Mouse (Mus musculus): Measurements from ENCODE around the gene Tgfb1.

The Tgfb1 gene

GRCm38 (mm10) chr7:25675405-25675804 lies 11.4 kb upstream of the Tgfb1 start:
- no peak for DNase-seq (ENCODE audit: low read depth, low spot score)

- DNase-seq (ENCODE audit: low read depth, low spot score): peak; percentile 81
Observed at GRCm38 (mm10) chr7:25676085-25676781, 10.6 kb upstream of the Tgfb1 start.

GRCm38 (mm10) chr7:25677013-25677412 lies 9.8 kb upstream of the Tgfb1 start:
- no peak for DNase-seq (ENCODE audit: low read depth, low spot score)

GRCm38 (mm10) chr7:25679971-25680370 lies 6.8 kb upstream of the Tgfb1 start:
- no peak for DNase-seq (ENCODE audit: low read depth, low spot score)

GRCm38 (mm10) chr7:25680514-25681258 lies 6.1 kb upstream of the Tgfb1 start, which contains the start of gene B9d2:
Gene B9d2 (plus strand): TSS chr7:25680780.
- DNase-seq (ENCODE audit: low read depth, low spot score): peak; percentile 89

GRCm38 (mm10) chr7:25681341-25682231 lies 5.2 kb upstream of the Tgfb1 start:
- DNase-seq (ENCODE audit: low read depth, low spot score): no peak

GRCm38 (mm10) chr7:25683474-25684180 lies 3.2 kb upstream of the Tgfb1 start:
- no peak for DNase-seq (ENCODE audit: low read depth, low spot score)

- no peak for DNase-seq (ENCODE audit: low read depth, low spot score)
Observed at GRCm38 (mm10) chr7:25684659-25685058, 2.1 kb upstream of the Tgfb1 start.

GRCm38 (mm10) chr7:25685926-25686470 lies 804 bp upstream of the Tgfb1 start:
- DNase-seq (ENCODE audit: low read depth, low spot score): no peak

- no peak for DNase-seq (ENCODE audit: low read depth, low spot score)
Observed at GRCm38 (mm10) chr7:25687811-25688401, 1.1 kb downstream of the Tgfb1 start.

- no peak for DNase-seq (ENCODE audit: low read depth, low spot score)
Observed at GRCm38 (mm10) chr7:25688810-25689586, 2.2 kb downstream of the Tgfb1 start.

- no peak for DNase-seq (ENCODE audit: low read depth, low spot score)
Observed at GRCm38 (mm10) chr7:25689603-25690021, 2.8 kb downstream of the Tgfb1 start.

GRCm38 (mm10) chr7:25690051-25690450 lies 3.2 kb downstream of the Tgfb1 start:
- no peak for DNase-seq (ENCODE audit: low read depth, low spot score)

GRCm38 (mm10) chr7:25694104-25694503 lies 7.3 kb downstream of the Tgfb1 start:
- DNase-seq (ENCODE audit: low read depth, low spot score): no peak

- DNase-seq (ENCODE audit: low read depth, low spot score): no peak
Observed at GRCm38 (mm10) chr7:25699851-25700250, 13.0 kb downstream of the Tgfb1 start.

GRCm38 (mm10) chr7:25700732-25701131 lies 13.9 kb downstream of the Tgfb1 start:
- no peak for DNase-seq (ENCODE audit: low read depth, low spot score)

GRCm38 (mm10) chr7:25702350-25702749 lies 15.5 kb downstream of the Tgfb1 start:
- no peak for DNase-seq (ENCODE audit: low read depth, low spot score)

- DNase-seq (ENCODE audit: low read depth, low spot score): no peak
Observed at GRCm38 (mm10) chr7:25703793-25704494, 17.1 kb downstream of the Tgfb1 start.

GRCm38 (mm10) chr7:25704716-25705364 lies 18.0 kb downstream of the Tgfb1 start:
- no peak for DNase-seq (ENCODE audit: low read depth, low spot score)

Data from telencephalon, adult 2 months (tissue).